Mouse (Mus musculus) CH12.LX (cell line): ENCODE measurements at regions not wholly inside any gene's neighbourhood (a gene's known extent, or its start where the extent isn't known, plus 50 kb on each side); places are given as distances from the start of the nearest gene placed in this dataset.

Experiments used
- DNase-seq: peaks from one replicate; pipeline ENCODE4 v3.0.0-alpha.2; 2013; ENCODE audit errors: extremely low read depth
- H3K27ac ChIP-seq: 2 replicates; pipeline ENCODE4 v1.5.1; 2012; ENCODE audit warnings: low read depth, mild to moderate bottlenecking, control low read depth, moderate library complexity; ENCODE audit not compliant: insufficient read depth
- H3K27me3 ChIP-seq: replicated peaks from 2 replicates; pipeline ENCODE3; 2012; ENCODE audit warnings: inconsistent platforms
- H3K36me3 ChIP-seq, 2 experiments: replicated peaks in 1 of 2; 2 replicates each; pipeline versions ENCODE3 to v1.6.1; 2012; ENCODE audit warnings: inconsistent platforms in 1 of 2, low read length in 1 of 2, mild to moderate bottlenecking in 1 of 2, mixed read lengths in 1 of 2, moderate library complexity in 1 of 2; ENCODE audit not compliant: control insufficient read depth in 1 of 2, insufficient read depth in 1 of 2
- H3K4me1 ChIP-seq, 2 experiments: 2 replicates each; pipeline ENCODE4 v1.6.1; 2012; ENCODE audit warnings: inconsistent platforms in 1 of 2, moderate library complexity in 1 of 2; ENCODE audit not compliant: insufficient read depth in 2 of 2, control insufficient read depth in 1 of 2
- H3K4me2 ChIP-seq: 2 replicates; pipeline ENCODE4 v1.6.1; 2012; ENCODE audit warnings: low read depth, mild to moderate bottlenecking, control low read depth; ENCODE audit not compliant: poor library complexity, insufficient read depth, severe bottlenecking
- H3K4me3 ChIP-seq, 3 experiments: fragments of 150-350 bp in 1 of 3; sonication (generic) in 1 of 3; replicated peaks in 1 of 3; 2 replicates each; pipeline versions ENCODE3 to v1.5.1; 2011 to 2012; ENCODE audit warnings: low read depth in 2 of 3, low read length in 2 of 3, mild to moderate bottlenecking in 2 of 3, moderate library complexity in 2 of 3, control low read depth in 1 of 3, improper control_type of control experiment in 1 of 3, inconsistent platforms in 1 of 3, mixed read lengths in 1 of 3; ENCODE audit not compliant: poor library complexity in 1 of 3
- H3K79me2 ChIP-seq: replicated peaks from 2 replicates; pipeline ENCODE4 v1.6.1; 2012; ENCODE audit warnings: mild to moderate bottlenecking, moderate library complexity; ENCODE audit not compliant: control insufficient read depth, poor library complexity, insufficient read depth, severe bottlenecking; ENCODE audit errors: extremely low read depth
- H3K9ac ChIP-seq: 2 replicates; pipeline ENCODE4 v1.6.1; 2012; ENCODE audit warnings: low read depth, mild to moderate bottlenecking, control low read depth, moderate library complexity; ENCODE audit not compliant: insufficient read depth
- H3K9me3 ChIP-seq: replicated peaks from 2 replicates; pipeline ENCODE3; 2012; ENCODE audit warnings: low read length, inconsistent platforms, mixed read lengths
- CHD1 ChIP-seq: IDR thresholded peaks from 2 replicates; pipeline ENCODE4 v1.6.1; 2012; ENCODE audit warnings: low read depth, low read length, improper control_type of control experiment, inconsistent platforms
- CTCF ChIP-seq, 2 experiments: IDR thresholded peaks in 1 of 2; conservative IDR thresholded peaks in 1 of 2; 2 replicates each; pipeline ENCODE4 v1.5.1; 2011 to 2012; ENCODE audit warnings: low read depth in 2 of 2, low read length in 2 of 2, improper control_type of control experiment in 1 of 2, inconsistent platforms in 1 of 2, mild to moderate bottlenecking in 1 of 2, moderate library complexity in 1 of 2
- EP300 ChIP-seq: IDR thresholded peaks from 2 replicates; pipeline ENCODE4 v1.6.1; 2011; ENCODE audit warnings: low read length, improper control_type of control experiment
- GABPA ChIP-seq: IDR thresholded peaks from 2 replicates; pipeline ENCODE4 v1.6.1; 2012; ENCODE audit warnings: low read depth, low read length, improper control_type of control experiment, inconsistent platforms; ENCODE audit not compliant: insufficient replicate concordance
- HCFC1 ChIP-seq: IDR thresholded peaks from 2 replicates; pipeline ENCODE4 v1.6.1; 2012; ENCODE audit warnings: low read depth, mild to moderate bottlenecking, inconsistent platforms, low read length, improper control_type of control experiment
- JUN ChIP-seq: IDR thresholded peaks from 2 replicates; pipeline ENCODE4 v1.6.1; 2011; ENCODE audit warnings: low read depth, mild to moderate bottlenecking, low read length, improper control_type of control experiment, moderate library complexity; ENCODE audit not compliant: insufficient read depth
- JUND ChIP-seq: conservative IDR thresholded peaks from 2 replicates; pipeline ENCODE4 v1.6.1; 2011; ENCODE audit warnings: low read depth, low read length, improper control_type of control experiment
- KAT2A ChIP-seq: IDR thresholded peaks from 2 replicates; pipeline ENCODE4 v1.6.1; 2012; ENCODE audit warnings: low read length, improper control_type of control experiment, inconsistent platforms; ENCODE audit not compliant: insufficient replicate concordance
- MAX ChIP-seq: IDR thresholded peaks from 2 replicates; pipeline ENCODE4 v1.6.1; 2011; ENCODE audit warnings: low read length, improper control_type of control experiment
- MYC ChIP-seq: IDR thresholded peaks from 2 replicates; pipeline ENCODE4 v1.6.1; 2011; ENCODE audit warnings: low read depth, mild to moderate bottlenecking, improper control_type of control experiment, low read length
- NRF1 ChIP-seq: IDR thresholded peaks from 2 replicates; pipeline ENCODE4 v1.6.1; 2014; ENCODE audit warnings: low read depth, mild to moderate bottlenecking, inconsistent platforms, low read length, improper control_type of control experiment, moderate library complexity
- POLR2AphosphoS2 ChIP-seq: IDR thresholded peaks from 2 replicates; pipeline ENCODE4 v1.6.1; 2011; ENCODE audit warnings: low read depth, low read length, improper control_type of control experiment
- SIN3A ChIP-seq: IDR thresholded peaks from 2 replicates; pipeline ENCODE4 v1.6.1; 2012; ENCODE audit warnings: low read length, improper control_type of control experiment, inconsistent platforms
- TBP ChIP-seq: conservative IDR thresholded peaks from 2 replicates; pipeline ENCODE4 v1.6.1; 2011; ENCODE audit warnings: low read depth, low read length, improper control_type of control experiment
- TCF12 ChIP-seq: IDR thresholded peaks from 2 replicates; pipeline ENCODE4 v1.6.1; 2014; ENCODE audit warnings: low read depth, mild to moderate bottlenecking, inconsistent platforms, low read length, improper control_type of control experiment
- USF1 ChIP-seq: IDR thresholded peaks from 2 replicates; pipeline ENCODE4 v1.6.1; 2014; ENCODE audit warnings: low read depth, mild to moderate bottlenecking, inconsistent platforms, low read length, improper control_type of control experiment
- ZC3H11A ChIP-seq: IDR thresholded peaks from 2 replicates; pipeline ENCODE4 v1.6.1; 2012; ENCODE audit warnings: low read depth, mild to moderate bottlenecking, inconsistent platforms, low read length, improper control_type of control experiment
- ZMIZ1 ChIP-seq: IDR thresholded peaks from 2 replicates; pipeline ENCODE4 v1.6.1; 2012; ENCODE audit warnings: low read depth, mild to moderate bottlenecking, inconsistent platforms, low read length, improper control_type of control experiment
- ZNF384 ChIP-seq: IDR thresholded peaks from 2 replicates; pipeline ENCODE4 v1.6.1; 2012; ENCODE audit warnings: low read depth, low read length, improper control_type of control experiment, inconsistent platforms
- dilution Hi-C: fragments of 300-500 bp; cut with MboI; formaldehyde crosslinking; loops from 2 replicates; pipeline ENCODE4 v1.14.3; 2020; ENCODE audit warnings: low sequenced_read_pairs; ENCODE audit not compliant: extremely low pct_unique_long_range_greater_than_20kb, extremely low pct_ligation_motif_present
- in situ Hi-C: fragments of 300-500 bp; cut with MboI; formaldehyde crosslinking; loops from 3 replicates; pipeline ENCODE4 v1.14.3; 2019; ENCODE audit warnings: low sequenced_read_pairs, low pct_ligation_motif_present, low pct_unique_long_range_greater_than_20kb, mixed read lengths

- DNase-seq = no peak
- Histone ChIP-seq H3K4me1 (no peaks in the 10 kb centered on the region), H3K79me2 (no peaks in the 10 kb centered on the region), H3K9ac (no peak overlapping the region), H3K9me3 (no peaks in the 10 kb centered on the region), H3K27ac (no peak overlapping the region), H3K4me2 (no peak overlapping the region), H3K36me3 (no peaks in the 10 kb centered on the region), H3K27me3 (no peaks in the 10 kb centered on the region), H3K4me3 (no peak overlapping the region)
- dilution Hi-C loops = no loop called here
- TF ChIP-seq JUND (no peak), HCFC1 (no peak), EP300 (no peak), USF1 (no peak), MYC (no peak), TBP (no peak), POLR2AphosphoS2 (no peak), CTCF (conservative IDR thresholded peaks at IDR 0.05 in 1 of 2, IDR thresholded peaks at IDR 0.05 in 1 of 2; ENCODE audit: low read depth in 2 of 2, low read length in 2 of 2) (no peak), ZNF384 (no peak), JUN (no peak), KAT2A (no peak), ZMIZ1 (no peak), GABPA (no peak)
- in situ Hi-C loops = no loop called here
Measured at GRCm38 (mm10) chr17:4196793-4197448, 500.9 kb upstream of the Nox3 start.

GRCm38 (mm10) chr17:4198001-4198400 lies 501.9 kb upstream of the Nox3 start:
- Histone ChIP-seq H3K79me2 (no peaks in the 10 kb centered on the region), H3K27me3 (no peaks in the 10 kb centered on the region), H3K36me3 (no peaks in the 10 kb centered on the region), H3K27ac (no peak overlapping the region), H3K9me3 (no peaks in the 10 kb centered on the region), H3K4me2 (no peak overlapping the region), H3K9ac (no peak overlapping the region), H3K4me3 (no peak overlapping the region), H3K4me1 (no peaks in the 10 kb centered on the region)
- dilution Hi-C loops (no loop called here), in situ Hi-C loops (no loop called here)
- no peak for TF ChIP-seq POLR2AphosphoS2
- no peak for TF ChIP-seq SIN3A
- TF ChIP-seq MAX = no peak
- TF ChIP-seq USF1 = no peak
- TF ChIP-seq EP300 = no peak
- no peak for TF ChIP-seq NRF1
- no peak for TF ChIP-seq CTCF (conservative IDR thresholded peaks at IDR 0.05 in 1 of 2, IDR thresholded peaks at IDR 0.05 in 1 of 2; ENCODE audit: low read depth in 2 of 2, low read length in 2 of 2)
- TF ChIP-seq ZNF384 = no peak
- TF ChIP-seq ZC3H11A = no peak
- TF ChIP-seq CHD1 = no peak
- no peak for TF ChIP-seq TCF12
- TF ChIP-seq GABPA = no peak
- no peak for DNase-seq
